Mouse (Mus musculus): ENCODE results near the gene Foxk1.

- TF ChIP-seq USF1 (IDR thresholded peaks at IDR 0.05; ENCODE audit: low read depth) (no peak), CTCF (IDR thresholded peaks at IDR 0.05; ENCODE audit: control insufficient read depth, insufficient read depth, insufficient read length) (peak; percentile 84), CEBPB (IDR thresholded peaks at IDR 0.05; ENCODE audit: low read depth) (no peak)
Observed at GRCm38 (mm10) chr5:142478829-142479435, 77.6 kb downstream of the Foxk1 start.
